Mouse (Mus musculus) adrenal gland, adult 18-20 months (tissue): ENCODE data around the gene Sh3rf1. TPM values are rescaled to one million over a fixed set of nuclear protein-coding genes. Genes with fewer than 3 reads are reported as not detected.
"Not testable (repeated sequence)": the region's sequence is repeated elsewhere in the genome, so short reads cannot be mapped to it uniquely, and the experiment has no call there.

Experiments
- DNase-seq, 2 experiments: peaks; one replicate each; pipeline ENCODE4 v3.0.0; 2021 to 2022; ENCODE audit warnings: low spot score in 2 of 2
- total RNA-seq, 2 experiments: library from RNA; stranded (reverse); gene quantifications; 1 replicate in 1 of 2; 2 replicates in 1 of 2; pipeline ENCODE4 v1.2.3; 2021

Sh3rf1 gene
- total RNA-seq, 2 experiments from 2014 or later = 5.3 to 9.9 TPM

DNA sequence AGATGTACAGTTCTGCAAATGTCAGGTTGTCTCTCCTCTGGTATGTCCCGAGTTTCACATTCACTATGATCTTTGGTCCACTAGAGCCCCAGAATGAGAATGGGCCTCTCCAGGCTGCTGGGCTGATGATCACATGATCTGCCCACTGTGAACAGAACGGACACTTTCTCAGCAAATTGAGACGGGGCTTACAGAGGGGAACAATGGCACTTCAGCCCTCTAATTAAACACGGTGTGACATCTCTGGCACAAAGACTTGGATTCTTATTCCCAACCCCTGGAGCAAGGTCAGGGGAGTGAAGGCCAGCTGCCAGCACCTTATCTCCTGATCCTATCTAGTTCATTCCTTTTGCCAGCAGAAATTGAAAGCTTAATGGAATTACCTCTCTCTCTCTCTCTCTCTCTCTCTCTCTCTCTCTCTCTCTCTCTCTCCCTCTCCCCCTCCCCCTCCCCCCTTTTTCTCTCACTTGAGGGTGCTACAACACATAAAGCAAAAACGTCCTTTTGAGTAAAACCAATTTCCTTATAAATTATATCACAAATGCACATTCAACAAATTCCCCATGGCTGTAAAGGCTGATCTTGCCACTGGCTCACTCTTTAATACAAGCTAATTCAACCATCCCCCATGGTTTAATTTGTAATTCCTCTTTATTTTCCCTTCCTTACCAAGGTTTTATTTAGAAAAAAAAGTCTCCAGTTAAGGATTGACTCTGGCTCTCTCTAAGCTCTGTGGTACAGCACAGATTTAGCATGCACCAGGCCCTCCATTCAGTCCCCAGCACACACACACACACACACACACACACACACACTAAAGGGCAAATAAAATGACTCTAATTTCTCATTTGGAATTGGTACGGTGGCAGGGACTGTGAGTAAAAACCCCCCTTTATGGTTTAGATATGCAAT lies 179.8 kb downstream of the Sh3rf1 start:
- DNase-seq = no peak

GRCm38 (mm10) chr8:61404178-61404560 lies 180.5 kb downstream of the Sh3rf1 start:
- DNase-seq = no peak

DNA sequence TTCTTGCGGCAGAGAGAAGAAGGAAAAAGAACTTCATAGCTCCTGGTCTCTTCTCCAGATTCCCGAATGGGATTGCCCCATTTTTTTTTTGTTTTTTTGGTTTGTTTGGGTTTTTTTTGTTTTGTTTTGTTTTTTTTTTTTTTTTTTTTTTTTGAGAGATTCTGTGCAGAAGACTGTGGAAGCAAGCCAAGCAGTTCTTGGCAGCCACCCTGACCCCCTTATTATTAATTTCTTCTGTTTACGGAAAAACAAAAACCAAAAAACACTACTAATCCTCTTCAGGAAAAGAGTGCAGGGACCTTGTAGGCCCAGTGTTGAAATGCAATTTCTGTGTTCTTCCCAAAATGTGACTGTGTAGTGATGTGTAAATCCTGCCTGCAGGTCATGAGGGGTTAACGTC lies 185.4 kb downstream of the Sh3rf1 start:
- DNase-seq = no peak

DNA sequence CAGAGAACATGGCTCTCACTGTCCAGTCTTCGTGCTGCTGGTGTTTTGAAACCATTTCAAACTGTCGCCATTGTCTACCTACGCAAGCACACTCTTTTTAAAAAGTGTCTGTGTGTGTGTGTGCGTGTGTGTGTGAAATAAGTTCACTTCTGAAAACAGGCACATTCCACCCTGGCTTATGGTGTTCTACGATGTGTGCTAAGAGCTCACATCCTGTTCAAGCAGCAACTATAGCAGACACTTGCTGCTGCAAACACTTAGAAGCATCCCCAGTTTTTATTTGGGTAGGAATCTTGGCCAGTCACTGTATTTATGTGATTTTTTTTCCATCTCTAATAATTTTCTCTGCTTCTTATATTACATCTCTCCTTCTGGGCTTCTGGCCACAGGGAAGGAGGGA lies 186.0 kb downstream of the Sh3rf1 start:
- DNase-seq = not testable (repeated sequence)

DNA sequence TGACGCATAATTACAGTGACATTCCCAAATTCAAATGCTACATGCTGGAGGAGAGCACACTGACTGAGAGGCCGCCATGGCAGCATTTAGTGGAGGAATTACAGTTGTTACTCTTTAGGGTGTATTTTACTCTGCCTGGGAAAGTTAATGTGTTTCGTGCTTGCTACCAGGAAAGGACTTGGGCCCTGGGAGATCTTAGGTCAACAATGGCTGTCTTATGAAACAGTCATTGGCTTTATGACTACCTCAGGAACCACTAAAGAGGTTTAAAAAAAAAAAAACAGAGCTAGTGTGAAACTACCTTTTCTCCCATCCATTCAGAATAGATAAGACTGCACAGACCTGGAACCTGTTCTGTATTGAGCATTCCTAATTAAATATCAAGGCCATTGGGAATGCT lies 195.8 kb downstream of the Sh3rf1 start:
- no peak for DNase-seq

DNA sequence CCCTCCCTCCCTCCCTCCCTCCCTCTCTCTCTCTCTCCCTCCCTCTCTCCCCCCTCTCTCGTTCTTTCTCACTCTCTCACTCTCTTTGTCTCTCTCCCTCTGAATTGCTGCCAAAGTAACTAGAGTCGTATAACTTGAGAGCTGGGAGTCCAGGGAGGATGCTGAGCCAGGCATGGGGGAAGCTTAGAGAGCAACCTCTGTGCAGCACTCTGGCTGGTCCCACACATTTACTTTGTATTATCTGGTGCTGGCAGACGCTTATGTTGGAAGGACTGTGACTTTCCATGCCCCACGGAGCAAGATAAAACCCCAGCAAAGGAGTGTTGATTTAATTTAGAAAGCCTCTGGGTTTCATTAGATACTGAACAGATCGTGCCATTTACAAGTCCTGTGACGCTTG lies 196.5 kb downstream of the Sh3rf1 start:
- DNase-seq = no peak

DNA sequence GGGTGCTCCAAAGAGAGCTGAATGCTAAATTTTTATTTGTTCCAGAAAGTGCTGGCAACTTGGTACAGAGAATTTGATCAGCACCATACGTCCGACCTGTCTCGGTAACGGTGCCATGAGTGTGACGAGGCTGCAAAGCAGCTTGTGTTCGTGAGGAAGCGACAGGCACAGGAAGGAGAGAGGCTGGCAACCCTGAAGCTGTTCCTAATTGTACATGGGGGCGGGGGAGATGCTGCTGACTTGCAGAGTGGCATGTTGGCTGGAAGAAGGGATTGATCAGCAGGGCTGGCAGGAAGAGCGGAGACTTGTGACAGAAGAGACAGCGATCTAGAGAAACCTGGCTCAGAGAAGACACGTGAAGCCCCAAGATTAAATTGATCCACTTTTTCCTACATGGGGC lies 197.9 kb downstream of the Sh3rf1 start:
- DNase-seq = no peak

DNA sequence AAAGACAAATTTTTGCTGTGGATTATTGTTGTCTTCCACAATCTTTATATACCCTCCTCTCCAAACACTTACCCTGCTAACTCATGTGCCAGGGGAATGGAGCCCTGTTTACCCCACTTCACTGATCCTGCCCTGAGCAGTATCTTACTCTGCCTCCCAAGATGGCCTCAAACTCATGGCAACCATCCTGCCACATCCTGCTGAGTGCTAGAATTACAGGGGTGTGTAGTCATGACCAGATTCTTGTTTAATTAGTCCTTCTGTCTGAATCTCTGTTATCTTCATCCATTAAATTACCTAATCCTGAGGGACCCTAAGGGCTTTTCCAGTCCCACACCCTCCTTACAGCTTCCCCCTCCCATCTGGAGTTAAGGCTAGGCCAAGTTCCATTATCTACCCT lies 201.5 kb downstream of the Sh3rf1 start:
- DNase-seq = no peak

DNA sequence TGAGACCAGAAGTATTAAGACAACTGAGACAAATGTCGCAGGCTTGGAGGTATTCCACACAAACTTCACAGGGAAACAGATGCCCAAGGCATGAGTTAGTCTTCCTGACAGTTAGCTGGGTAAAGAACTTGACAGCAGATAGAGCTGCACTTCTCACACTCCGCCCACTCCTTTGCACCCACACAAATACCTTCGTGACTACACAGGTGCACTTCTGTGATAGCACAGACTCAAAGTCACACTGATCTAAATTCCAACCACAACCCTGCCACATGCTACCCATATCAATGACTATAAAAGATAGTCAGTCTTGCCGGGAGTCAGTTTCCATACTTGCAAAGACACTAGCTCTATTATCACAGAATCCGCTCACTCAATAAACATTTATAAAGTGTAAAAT lies 202.4 kb downstream of the Sh3rf1 start:
- DNase-seq = no peak

DNA sequence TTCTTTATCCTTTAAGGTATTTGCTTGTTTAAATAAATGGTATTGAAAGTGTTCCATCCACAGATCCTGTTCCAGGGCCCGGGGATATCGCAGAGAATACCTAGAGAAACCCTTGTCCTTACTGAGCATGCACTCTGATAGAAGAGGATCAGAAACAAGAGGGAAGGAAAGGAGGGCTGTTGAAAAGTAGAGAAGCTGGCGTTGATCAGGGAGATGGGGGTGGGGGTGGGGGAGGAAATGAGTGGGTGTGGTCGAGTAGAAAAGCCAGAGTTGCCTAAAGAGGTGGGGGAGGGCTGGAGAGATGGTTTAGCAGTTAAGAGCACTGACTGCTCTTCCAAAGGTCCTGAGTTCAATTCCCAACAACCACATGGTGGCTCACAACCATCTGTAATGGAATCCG lies 203.0 kb downstream of the Sh3rf1 start:
- DNase-seq = no peak

GRCm38 (mm10) chr8:61427916-61428681 lies 204.4 kb downstream of the Sh3rf1 start:
- no peak for DNase-seq

DNA sequence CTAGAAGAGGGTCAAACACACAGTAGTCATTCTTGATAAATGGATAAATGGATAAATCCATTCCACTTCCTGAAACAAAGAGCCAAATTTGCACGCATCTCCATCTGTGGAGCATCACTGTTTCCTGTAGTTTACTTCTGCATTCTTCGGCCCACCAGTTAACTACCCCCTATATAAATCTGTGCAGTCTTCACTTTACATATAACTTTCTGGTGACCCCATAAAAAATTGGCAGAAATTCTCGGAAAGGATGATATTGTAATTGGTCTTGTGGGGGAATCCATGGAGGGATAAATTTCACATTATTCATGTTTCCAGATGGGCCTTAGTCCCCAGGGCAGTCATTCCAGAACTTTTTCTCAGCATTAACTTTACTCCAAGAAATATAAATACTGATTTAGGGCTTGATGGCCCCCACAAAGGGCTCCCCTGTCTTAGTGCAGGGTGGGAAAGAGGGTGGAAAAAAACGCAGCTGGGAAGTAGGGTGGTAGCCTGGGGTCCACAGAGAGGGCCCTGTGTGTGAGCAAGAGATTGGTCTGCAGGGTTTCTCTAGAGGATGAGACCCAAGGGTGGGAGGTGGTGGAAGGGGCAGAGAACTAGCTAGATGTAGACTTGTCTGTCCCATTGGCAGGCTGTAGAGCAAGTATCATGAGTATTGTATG lies 205.3 kb downstream of the Sh3rf1 start:
- no peak for DNase-seq

GRCm38 (mm10) chr8:61435481-61435880 lies 211.8 kb downstream of the Sh3rf1 start:
- no peak for DNase-seq

DNA sequence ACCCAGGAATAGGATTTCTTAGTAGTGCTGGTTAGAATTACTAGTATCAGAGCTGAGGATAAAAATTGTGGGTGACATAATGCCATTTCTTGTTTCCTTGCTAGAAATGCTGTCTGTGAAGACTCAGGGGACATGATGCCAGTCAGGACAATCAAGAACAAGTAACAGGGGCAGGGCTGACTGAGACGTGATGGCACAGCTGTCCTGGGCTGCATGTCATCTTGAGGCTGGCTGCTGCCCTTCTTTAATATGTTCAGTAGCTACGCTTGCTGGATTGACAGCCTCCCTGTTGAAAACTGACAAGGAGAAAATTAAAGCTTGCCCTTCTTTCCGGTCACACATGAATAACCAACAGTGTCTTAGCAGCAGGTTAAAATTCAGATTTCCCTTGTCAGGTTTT lies 212.5 kb downstream of the Sh3rf1 start:
- no peak for DNase-seq

- DNase-seq = no peak
Observed at GRCm38 (mm10) chr8:61436586-61437304, 213.1 kb downstream of the Sh3rf1 start.

DNA sequence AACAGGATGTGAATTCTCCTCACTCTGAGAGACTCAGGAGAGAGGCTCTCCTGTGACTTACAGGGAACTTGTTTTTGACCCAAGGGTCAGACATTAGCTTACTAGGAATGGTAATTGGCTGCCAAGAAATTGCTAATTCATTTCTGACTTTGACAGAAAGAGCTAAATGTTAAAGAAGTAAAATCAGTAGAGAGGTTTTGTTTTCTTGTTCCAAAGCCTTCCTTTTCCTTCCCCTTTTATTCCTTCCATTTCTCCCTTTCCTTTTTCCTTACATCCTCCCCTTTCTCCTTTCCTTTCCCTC lies 213.6 kb downstream of the Sh3rf1 start:
- no peak for DNase-seq

DNA sequence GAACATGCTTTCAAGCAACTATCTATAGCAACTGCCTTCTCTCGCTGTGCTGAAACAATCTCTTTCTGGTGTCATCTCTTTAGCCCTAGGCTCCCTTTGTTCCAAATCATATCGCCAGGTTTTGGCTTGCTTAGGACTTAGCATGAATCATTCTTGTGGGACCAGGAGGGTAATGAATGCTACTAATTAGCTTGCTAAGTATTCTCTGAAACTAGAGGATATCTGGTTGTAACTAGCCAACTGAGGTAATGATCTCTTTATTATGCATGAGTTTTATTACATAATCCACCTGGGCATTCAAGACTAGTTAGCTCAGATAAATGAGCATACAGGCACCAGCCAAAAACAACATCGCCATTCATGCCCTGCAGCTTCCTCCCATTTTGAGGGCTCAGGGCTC lies 219.3 kb downstream of the Sh3rf1 start:
- DNase-seq = no peak

DNA sequence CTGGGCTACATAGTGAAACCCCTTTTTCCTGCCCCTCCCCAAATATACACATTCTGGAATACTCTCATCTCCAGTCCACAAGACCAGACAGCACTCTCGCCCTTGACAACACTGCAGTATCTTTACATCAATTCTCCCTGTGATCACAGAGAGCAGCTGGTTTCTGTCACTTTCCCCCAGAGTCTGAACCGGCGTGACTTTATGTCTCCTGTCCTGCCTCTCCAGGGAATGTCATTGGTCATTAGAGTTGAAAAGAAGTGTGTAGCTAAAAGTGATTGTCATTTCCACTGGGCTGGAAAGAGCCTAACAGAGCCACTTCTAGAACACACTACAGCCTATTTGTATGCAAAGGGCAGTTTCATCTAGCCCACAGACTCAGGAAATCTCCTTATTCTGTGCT lies 220.7 kb downstream of the Sh3rf1 start:
- no peak for DNase-seq
